Mouse (Mus musculus): ENCODE results near the gene Gm37240. TPM values are rescaled to one million over a fixed set of nuclear protein-coding genes. Genes with fewer than 3 reads are reported as not detected.

The Gm37240 gene
- polyA plus RNA-seq, 1 experiment from 2014 or later = 15.1 TPM

DNA sequence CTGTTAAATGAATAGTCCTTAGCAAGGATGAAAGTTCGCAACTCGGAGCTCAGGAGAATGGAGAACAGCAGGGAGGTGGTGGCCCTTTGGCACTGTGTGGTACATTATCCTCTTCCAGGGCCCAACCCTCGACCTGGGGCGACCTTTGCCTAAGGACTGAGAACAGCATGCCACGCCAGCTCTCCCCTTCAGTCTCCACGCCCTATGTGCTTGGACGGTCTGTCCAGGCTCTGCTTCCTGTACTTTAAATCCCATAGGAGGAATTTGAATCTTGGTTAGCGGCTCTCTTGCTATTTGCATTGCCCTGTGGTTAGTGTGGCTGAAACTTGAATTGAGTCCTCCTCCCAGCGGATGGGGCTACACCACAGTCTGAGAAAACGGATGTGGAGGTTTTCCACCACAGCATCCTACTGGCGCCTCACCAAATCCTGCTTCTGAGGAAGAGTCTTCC lies 928 bp upstream of the Gm37240 start:
- Histone ChIP-seq H3K9ac (ENCODE audit: low read depth, low read length) (0 out of 2 replicates have a peak overlapping the region, but pooled peaks have one; percentile 50), H3K4me1 (ENCODE audit: control insufficient read depth, insufficient read depth, low read length) (peaks cover 9% of the 10 kb centered on the region; the same call in 1 of the 2 replicates), H3K9me3 (ENCODE audit: control insufficient read depth, low read length) (no peaks in the 10 kb centered on the region), H3K4me2 (replicated peaks; ENCODE audit: low read depth, low read length) (peak overlapping the region; percentile 86), H3K36me3 (ENCODE audit: control insufficient read depth, insufficient read depth, low read length) (no peaks in the 10 kb centered on the region), H3K4me3 (ENCODE audit: low read length) (peak overlapping the region; percentile 59), H3K27ac (ENCODE audit: low read depth, low read length) (peak overlapping the region; percentile 70; the same call in 1 of the 2 replicates), H3K27me3 (ENCODE audit: control insufficient read depth, insufficient read depth, low read length) (no peaks in the 10 kb centered on the region; the same call in none of the 2 replicates)
- WGBS = 4% methylated on average over 11 of the region's 11 CpGs
- ATAC-seq (ENCODE audit: low FRiP score, low TSS enrichment) = peak; percentile 37

GRCm38 (mm10) chr3:85886636-85887238 lies 581 bp downstream of the Gm37240 start:
- H3K9ac ChIP-seq (ENCODE audit: low read depth, low read length) = peak overlapping the region; percentile 65
- H3K27ac ChIP-seq (ENCODE audit: low read depth, low read length) = peak overlapping the region; percentile 56
- 3% methylated on average over 22 of the region's 22 CpGs for WGBS
- H3K4me1 ChIP-seq (ENCODE audit: control insufficient read depth, insufficient read depth, low read length) = peaks cover 9% of the 10 kb centered on the region; the same call in 1 of the 2 replicates
- no peaks in the 10 kb centered on the region for H3K9me3 ChIP-seq (ENCODE audit: control insufficient read depth, low read length)
- H3K36me3 ChIP-seq (ENCODE audit: control insufficient read depth, insufficient read depth, low read length) = no peaks in the 10 kb centered on the region
- no peaks in the 10 kb centered on the region; the same call in none of the 2 replicates for H3K27me3 ChIP-seq (ENCODE audit: control insufficient read depth, insufficient read depth, low read length)
- H3K4me2 ChIP-seq (replicated peaks; ENCODE audit: low read depth, low read length) = peak overlapping the region; percentile 86
- peak overlapping the region; percentile 59 for H3K4me3 ChIP-seq (ENCODE audit: low read length)
- ATAC-seq (ENCODE audit: low FRiP score, low TSS enrichment) = no peak; the same call in 1 of the 2 replicates

- WGBS = 17% methylated on average over 1 of the region's 1 CpGs
- no peak overlapping the region for H3K27ac ChIP-seq (ENCODE audit: low read depth, low read length)
- no peaks in the 10 kb centered on the region for H3K36me3 ChIP-seq (ENCODE audit: control insufficient read depth, insufficient read depth, low read length)
- H3K4me3 ChIP-seq (ENCODE audit: low read length) = no peak overlapping the region
- H3K27me3 ChIP-seq (ENCODE audit: control insufficient read depth, insufficient read depth, low read length) = no peaks in the 10 kb centered on the region; the same call in none of the 2 replicates
- no peak overlapping the region for H3K9ac ChIP-seq (ENCODE audit: low read depth, low read length)
- H3K4me1 ChIP-seq (ENCODE audit: control insufficient read depth, insufficient read depth, low read length) = peaks cover 9% of the 10 kb centered on the region; the same call in 1 of the 2 replicates
- ATAC-seq (ENCODE audit: low FRiP score, low TSS enrichment) = no peak
- no peaks in the 10 kb centered on the region for H3K9me3 ChIP-seq (ENCODE audit: control insufficient read depth, low read length)
- peak overlapping the region; percentile 86 for H3K4me2 ChIP-seq (replicated peaks; ENCODE audit: low read depth, low read length)
Measured at GRCm38 (mm10) chr3:85885906-85886305, 1.4 kb downstream of the Gm37240 start.

DNA sequence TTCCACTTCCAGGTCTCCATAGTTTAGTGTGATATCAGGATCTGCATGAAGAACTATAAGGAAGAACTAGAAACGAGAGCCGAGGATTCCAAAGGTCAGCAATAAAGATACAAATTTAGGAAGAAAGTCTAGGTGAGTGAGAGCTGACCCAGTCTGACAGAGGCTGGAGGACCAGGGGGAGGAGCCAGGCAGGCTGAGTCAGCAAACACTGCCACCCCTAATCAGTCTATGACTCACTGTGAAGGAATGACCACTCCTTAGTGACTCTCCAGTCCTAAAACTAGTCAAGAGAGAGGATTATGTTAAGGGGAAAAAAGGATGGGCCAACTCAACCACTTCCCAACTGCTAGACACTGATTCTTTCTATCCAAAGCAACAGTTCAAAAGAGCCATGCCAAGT lies 6.6 kb downstream of the Gm37240 start:
- no peaks in the 10 kb centered on the region for H3K9me3 ChIP-seq (ENCODE audit: control insufficient read depth, low read length)
- WGBS = 88% methylated on average over 2 of the region's 2 CpGs
- no peak overlapping the region for H3K4me3 ChIP-seq (ENCODE audit: low read length)
- no peak overlapping the region for H3K9ac ChIP-seq (ENCODE audit: low read depth, low read length)
- no peaks in the 10 kb centered on the region for H3K27me3 ChIP-seq (ENCODE audit: control insufficient read depth, insufficient read depth, low read length)
- H3K4me1 ChIP-seq (ENCODE audit: control insufficient read depth, insufficient read depth, low read length) = no peaks in the 10 kb centered on the region
- H3K4me2 ChIP-seq (replicated peaks; ENCODE audit: low read depth, low read length) = no peak overlapping the region
- H3K36me3 ChIP-seq (ENCODE audit: control insufficient read depth, insufficient read depth, low read length) = no peaks in the 10 kb centered on the region
- peak; percentile 49; the same call in 1 of the 2 replicates for ATAC-seq (ENCODE audit: low FRiP score, low TSS enrichment)
- H3K27ac ChIP-seq (ENCODE audit: low read depth, low read length) = no peak overlapping the region

GRCm38 (mm10) chr3:85880068-85880467 lies 7.2 kb downstream of the Gm37240 start:
- Histone ChIP-seq H3K4me2 (replicated peaks; ENCODE audit: low read depth, low read length) (no peak overlapping the region), H3K9me3 (ENCODE audit: control insufficient read depth, low read length) (no peaks in the 10 kb centered on the region), H3K27ac (ENCODE audit: low read depth, low read length) (no peak overlapping the region), H3K36me3 (ENCODE audit: control insufficient read depth, insufficient read depth, low read length) (no peaks in the 10 kb centered on the region), H3K9ac (ENCODE audit: low read depth, low read length) (no peak overlapping the region), H3K4me3 (ENCODE audit: low read length) (no peak overlapping the region), H3K27me3 (ENCODE audit: control insufficient read depth, insufficient read depth, low read length) (no peaks in the 10 kb centered on the region), H3K4me1 (ENCODE audit: control insufficient read depth, insufficient read depth, low read length) (no peaks in the 10 kb centered on the region)
- 91% methylated on average over 8 of the region's 8 CpGs for WGBS
- no peak for ATAC-seq (ENCODE audit: low FRiP score, low TSS enrichment)

DNA sequence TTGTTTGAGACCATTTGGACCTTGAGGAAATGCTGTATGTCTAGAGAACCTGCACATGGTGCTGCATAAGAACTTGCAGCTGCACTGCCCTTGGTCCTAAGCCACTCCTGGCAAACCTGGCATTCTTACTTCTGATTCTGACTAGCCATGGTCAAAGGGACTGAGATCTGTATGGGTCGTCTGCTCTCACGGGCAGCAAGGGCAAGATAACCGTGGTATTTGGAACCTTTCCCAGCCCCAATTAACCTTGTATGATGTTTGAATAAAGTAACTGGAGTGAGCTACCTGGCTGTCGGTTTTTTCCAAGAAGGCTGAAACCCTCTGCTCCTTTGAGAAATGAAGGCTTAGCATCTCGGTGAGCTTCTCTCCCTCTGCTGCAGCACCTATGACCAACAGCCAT lies 8.4 kb downstream of the Gm37240 start:
- WGBS = 84% methylated on average over 5 of the region's 5 CpGs
- H3K4me3 ChIP-seq (ENCODE audit: low read length) = no peak overlapping the region
- H3K36me3 ChIP-seq (ENCODE audit: control insufficient read depth, insufficient read depth, low read length) = no peaks in the 10 kb centered on the region
- ATAC-seq (ENCODE audit: low FRiP score, low TSS enrichment) = no peak
- no peaks in the 10 kb centered on the region for H3K9me3 ChIP-seq (ENCODE audit: control insufficient read depth, low read length)
- H3K27ac ChIP-seq (ENCODE audit: low read depth, low read length) = no peak overlapping the region
- H3K4me2 ChIP-seq (replicated peaks; ENCODE audit: low read depth, low read length) = no peak overlapping the region
- H3K9ac ChIP-seq (ENCODE audit: low read depth, low read length) = no peak overlapping the region
- no peaks in the 10 kb centered on the region for H3K4me1 ChIP-seq (ENCODE audit: control insufficient read depth, insufficient read depth, low read length)
- no peaks in the 10 kb centered on the region for H3K27me3 ChIP-seq (ENCODE audit: control insufficient read depth, insufficient read depth, low read length)

GRCm38 (mm10) chr3:85863996-85864395 lies 23.3 kb downstream of the Gm37240 start:
- Histone ChIP-seq H3K27me3 (ENCODE audit: control insufficient read depth, insufficient read depth, low read length) (no peaks in the 10 kb centered on the region), H3K9ac (ENCODE audit: low read depth, low read length) (no peak overlapping the region), H3K27ac (ENCODE audit: low read depth, low read length) (no peak overlapping the region), H3K36me3 (ENCODE audit: control insufficient read depth, insufficient read depth, low read length) (no peaks in the 10 kb centered on the region), H3K9me3 (ENCODE audit: control insufficient read depth, low read length) (peaks cover 2% of the 10 kb centered on the region; the same call in 1 of the 2 replicates), H3K4me3 (ENCODE audit: low read length) (no peak overlapping the region), H3K4me1 (ENCODE audit: control insufficient read depth, insufficient read depth, low read length) (no peaks in the 10 kb centered on the region), H3K4me2 (replicated peaks; ENCODE audit: low read depth, low read length) (no peak overlapping the region)
- no peak for ATAC-seq (ENCODE audit: low FRiP score, low TSS enrichment)
- WGBS = 10% methylated on average over 3 of the region's 3 CpGs

- no peaks in the 10 kb centered on the region for H3K9me3 ChIP-seq (ENCODE audit: control insufficient read depth, low read length)
- no peak overlapping the region for H3K4me2 ChIP-seq (replicated peaks; ENCODE audit: low read depth, low read length)
- H3K27ac ChIP-seq (ENCODE audit: low read depth, low read length) = no peak overlapping the region
- no peaks in the 10 kb centered on the region for H3K4me1 ChIP-seq (ENCODE audit: control insufficient read depth, insufficient read depth, low read length)
- no peaks in the 10 kb centered on the region for H3K27me3 ChIP-seq (ENCODE audit: control insufficient read depth, insufficient read depth, low read length)
- no peaks in the 10 kb centered on the region for H3K36me3 ChIP-seq (ENCODE audit: control insufficient read depth, insufficient read depth, low read length)
- no peak overlapping the region for H3K9ac ChIP-seq (ENCODE audit: low read depth, low read length)
- H3K4me3 ChIP-seq (ENCODE audit: low read length) = no peak overlapping the region
- no peak for ATAC-seq (ENCODE audit: low FRiP score, low TSS enrichment)
- 88% methylated on average over 2 of the region's 2 CpGs for WGBS
Measured at GRCm38 (mm10) chr3:85862886-85863285, 24.4 kb downstream of the Gm37240 start.

DNA sequence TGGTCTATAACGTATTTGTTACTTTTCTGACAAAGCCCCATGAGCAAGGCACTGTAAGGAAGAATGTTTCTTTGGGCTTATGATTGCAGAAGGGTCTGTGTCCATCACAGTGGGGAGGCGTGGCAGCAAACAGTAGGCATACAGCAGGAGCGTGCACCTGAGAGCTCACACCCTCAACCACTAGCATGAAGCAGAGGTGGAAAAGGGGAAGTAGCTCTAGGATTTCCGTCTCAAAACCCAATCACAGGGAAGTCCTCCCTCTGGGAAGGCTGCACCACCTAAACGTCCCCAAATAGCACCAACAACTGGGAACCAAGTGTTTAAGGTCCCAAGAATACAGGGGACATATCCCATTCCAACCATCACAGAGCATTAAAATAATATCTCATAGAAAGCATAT lies 26.3 kb downstream of the Gm37240 start:
- WGBS = 91% methylated on average over 5 of the region's 5 CpGs
- H3K4me3 ChIP-seq (ENCODE audit: low read length) = no peak overlapping the region
- no peak overlapping the region for H3K9ac ChIP-seq (ENCODE audit: low read depth, low read length)
- H3K4me2 ChIP-seq (replicated peaks; ENCODE audit: low read depth, low read length) = no peak overlapping the region
- H3K27me3 ChIP-seq (ENCODE audit: control insufficient read depth, insufficient read depth, low read length) = no peaks in the 10 kb centered on the region
- no peak overlapping the region for H3K27ac ChIP-seq (ENCODE audit: low read depth, low read length)
- no peaks in the 10 kb centered on the region for H3K9me3 ChIP-seq (ENCODE audit: control insufficient read depth, low read length)
- ATAC-seq (ENCODE audit: low FRiP score, low TSS enrichment) = no peak
- no peaks in the 10 kb centered on the region for H3K36me3 ChIP-seq (ENCODE audit: control insufficient read depth, insufficient read depth, low read length)
- no peaks in the 10 kb centered on the region for H3K4me1 ChIP-seq (ENCODE audit: control insufficient read depth, insufficient read depth, low read length)
